Mouse (Mus musculus) liver (tissue): ENCODE results near the gene Olfr31.

Source experiments
- DNase-seq: peaks from one replicate; pipeline ENCODE4 v3.0.0-alpha.2; 2020; ENCODE audit warnings: mixed read lengths

Olfr31 gene

GRCm38 (mm10) chr14:14322528-14322927 is at the start of gene Olfr31:
Olfr31 (plus strand) TSS chr14:14322828.
- no peak for DNase-seq

DNA sequence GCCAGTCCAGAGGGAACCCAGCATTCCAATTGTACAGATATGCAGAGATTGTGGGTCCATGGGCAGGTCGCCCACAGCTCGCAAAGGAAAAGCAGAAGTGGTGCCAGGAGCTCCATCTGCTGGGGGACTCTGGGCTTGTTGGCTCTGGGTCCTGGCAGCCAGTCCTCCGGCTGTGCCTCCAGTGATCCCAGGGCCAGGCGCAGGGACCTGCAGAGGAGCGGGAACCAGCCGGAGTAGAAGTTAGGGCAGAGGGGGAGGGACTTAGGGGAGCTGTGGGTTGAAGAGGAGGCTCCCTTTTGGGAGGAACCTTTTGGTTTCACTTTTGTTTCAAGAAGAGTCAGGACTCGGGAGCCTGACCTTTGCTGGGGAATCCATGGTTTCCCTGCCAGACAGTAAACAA is 28.2 kb upstream of the Olfr31 start:
- DNase-seq = peak; percentile 5

DNA sequence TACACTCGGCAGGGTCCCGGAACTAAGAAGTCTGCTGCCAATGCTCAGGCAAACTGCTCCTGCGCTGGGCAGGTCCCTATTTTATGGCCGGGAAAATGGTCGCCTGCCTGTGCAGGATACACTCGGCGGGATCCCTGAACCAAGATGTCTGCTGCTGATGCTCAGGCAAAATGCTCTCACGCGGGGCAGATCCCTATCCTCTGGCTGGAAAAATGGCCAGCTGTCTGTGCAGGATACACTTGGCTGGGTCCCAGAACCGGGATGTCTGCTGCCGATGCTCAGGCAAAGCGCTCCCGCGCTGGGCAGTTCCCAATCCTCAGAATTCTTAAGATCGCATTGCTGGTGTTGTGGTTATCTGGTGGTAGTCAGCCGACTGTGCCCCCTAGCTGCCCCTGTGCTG is 13.7 kb upstream of the Olfr31 start:
- DNase-seq = no peak

- no peak for DNase-seq
Measured at GRCm38 (mm10) chr14:14309416-14309815, 13.2 kb upstream of the Olfr31 start.

DNA sequence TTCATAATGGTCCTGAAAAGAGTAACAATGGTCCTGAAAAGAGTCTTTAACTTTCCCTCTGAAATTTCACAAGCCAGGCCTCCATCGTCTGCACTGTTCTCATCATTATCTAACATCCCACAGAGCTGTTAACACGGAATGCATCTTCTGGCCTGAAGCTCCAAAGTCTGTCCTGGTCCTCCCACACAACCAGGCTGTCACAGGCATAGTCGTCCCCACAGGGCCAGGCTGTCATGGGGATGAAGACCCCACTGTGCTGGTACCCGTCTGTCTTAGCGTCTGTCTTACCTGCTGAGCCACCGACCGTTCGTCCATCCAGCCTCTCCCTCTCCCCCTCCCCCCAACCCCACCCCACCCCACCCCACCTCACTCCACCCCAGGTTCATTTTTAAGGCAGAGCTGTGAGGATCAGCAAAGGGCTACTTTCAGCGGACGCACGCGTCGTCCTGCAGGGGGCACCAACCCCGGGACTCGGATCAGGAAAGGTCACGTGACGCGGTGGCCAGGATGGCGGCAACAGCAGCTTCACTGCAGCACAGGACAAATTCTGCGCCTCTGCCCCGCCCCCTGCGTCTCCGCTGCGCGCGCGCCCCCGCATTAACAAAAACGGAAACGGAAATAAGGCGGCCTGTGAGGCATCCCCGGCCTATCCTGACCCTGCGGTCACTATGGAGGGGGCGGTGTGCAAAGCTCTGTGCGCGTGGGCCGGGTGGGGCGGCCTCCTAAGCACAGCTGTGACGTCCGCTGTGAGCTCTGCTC is 22.7 kb downstream of the Olfr31 start:
- peak; percentile 85 for DNase-seq

DNA sequence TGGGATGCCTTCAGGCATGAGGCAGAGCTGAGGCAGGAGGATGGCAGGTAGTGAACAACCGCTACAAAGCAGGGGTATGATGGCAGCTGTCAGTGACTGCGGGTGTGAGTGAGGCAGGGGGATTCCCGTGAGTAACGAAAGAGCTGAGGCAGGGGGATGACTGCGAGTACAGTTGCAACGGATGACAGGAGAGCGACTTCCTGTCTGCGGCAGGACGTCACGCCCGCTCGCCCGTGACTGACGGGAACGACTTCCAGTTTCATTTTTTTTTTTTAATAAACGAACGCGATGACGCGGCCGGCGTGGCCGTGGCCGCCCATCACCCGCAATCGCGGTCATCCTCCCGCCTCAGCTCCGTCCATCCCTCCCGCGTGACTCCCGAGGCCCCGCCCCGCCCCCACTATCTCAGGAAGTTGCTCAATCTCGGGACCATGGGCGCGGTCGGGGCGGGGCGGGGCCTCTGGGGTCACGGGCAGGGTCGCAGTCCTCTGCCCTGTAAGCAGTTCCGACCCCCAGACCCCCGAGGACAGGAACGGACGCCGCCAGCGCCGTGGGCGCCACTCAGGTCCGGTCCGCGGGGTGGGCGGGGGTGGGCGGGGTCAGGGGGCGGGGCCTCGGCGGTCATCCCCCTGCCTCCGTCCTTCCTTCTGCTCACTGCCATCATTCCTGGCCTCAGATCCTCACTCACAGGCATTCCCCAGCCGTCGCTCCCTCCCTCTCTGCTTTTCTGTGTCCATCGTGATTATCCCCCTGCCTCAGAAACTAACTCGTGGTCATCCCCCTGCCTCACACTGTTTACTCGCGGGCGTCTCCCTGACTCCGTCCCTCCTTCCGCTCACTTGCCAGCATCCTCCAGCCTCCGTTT is 23.6 kb downstream of the Olfr31 start, which contains the start of gene Il3ra:
Gene Il3ra (plus strand): TSS at position 328 of the 865 bp plus-strand sequence.
- DNase-seq = peak; percentile 73

DNA sequence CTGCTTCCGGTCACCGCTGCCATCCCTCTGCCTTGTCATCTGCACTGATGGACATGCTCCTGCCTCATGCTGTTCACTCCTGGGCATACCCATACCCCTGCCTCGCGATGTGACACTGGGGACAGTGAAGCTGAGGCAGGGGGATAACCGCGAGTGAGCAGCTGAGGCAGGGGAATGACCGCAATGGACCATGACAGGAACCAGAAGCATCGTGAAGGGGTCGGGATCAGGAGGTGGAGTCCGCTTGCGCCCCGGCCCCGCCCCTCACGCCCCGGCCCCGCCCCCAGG is 24.1 kb downstream of the Olfr31 start:
- no peak for DNase-seq

DNA sequence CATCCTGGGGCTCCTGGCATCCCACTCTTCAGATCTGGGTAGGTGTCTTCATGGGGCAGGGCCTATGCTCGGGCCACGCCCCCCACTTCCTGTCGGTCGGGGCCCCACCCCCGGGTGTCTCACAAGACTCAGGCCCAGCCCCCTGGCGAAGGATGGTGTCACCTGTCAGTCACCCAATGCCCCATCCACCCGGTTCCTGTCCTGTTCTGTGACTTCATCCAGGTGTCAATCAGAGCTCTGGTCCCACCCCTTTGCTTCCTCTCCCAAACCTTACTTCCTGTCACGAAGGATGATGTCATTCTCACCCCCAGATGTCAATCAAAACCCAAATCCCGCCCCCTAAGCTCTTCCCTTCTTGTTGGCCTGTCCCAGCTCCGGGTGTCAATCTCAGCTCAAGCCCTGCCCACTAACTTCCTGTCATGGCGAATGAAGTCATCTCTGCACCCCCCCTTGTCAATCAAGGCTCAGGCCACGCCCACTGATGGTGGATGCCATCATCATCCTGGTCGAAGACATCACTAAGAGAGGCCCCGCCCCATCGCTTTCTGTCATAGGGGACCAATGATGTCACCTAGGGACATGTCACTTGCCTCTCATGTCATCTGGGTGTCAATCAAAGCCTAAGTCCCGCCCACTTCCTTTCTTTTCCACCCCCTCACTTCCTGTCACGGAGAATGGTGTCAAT is 24.7 kb downstream of the Olfr31 start:
- DNase-seq = peak; percentile 7

DNA sequence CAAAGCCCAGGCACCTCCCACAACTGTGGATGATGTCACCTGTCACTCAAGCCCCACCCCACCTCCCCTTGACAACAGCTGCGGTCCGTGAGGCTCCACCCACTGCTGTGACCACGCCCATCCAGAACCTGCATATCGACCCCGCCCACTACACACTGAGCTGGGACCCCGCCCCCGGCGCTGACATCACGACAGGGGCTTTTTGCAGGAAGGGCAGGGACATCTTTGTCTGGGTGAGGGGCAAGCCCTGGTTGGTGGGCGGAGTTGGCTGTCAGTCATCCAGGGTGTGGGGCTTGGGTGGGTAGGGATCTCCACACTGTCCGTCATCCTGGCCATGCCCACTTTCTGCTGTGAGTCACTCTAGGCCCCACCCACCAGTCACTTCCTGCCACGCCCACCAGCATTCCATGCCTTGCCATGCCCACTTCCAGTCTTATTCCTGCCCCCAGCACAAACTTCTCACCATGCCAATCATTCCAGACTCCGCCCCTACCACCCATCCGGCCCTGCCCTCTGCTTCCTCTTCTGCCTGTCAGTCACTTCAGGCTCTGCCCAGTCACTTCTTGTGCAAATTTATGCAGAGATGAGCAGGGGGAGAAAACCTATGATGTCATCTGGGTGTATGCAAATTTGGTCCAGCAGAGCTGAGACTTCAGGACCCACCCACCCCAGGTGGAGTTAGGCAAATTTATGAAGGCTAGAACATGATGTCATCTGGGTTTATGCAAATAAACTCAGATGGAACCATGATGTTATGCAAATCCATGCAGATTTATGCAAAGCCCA is 25.4 kb downstream of the Olfr31 start:
- DNase-seq = peak; percentile 9

DNA sequence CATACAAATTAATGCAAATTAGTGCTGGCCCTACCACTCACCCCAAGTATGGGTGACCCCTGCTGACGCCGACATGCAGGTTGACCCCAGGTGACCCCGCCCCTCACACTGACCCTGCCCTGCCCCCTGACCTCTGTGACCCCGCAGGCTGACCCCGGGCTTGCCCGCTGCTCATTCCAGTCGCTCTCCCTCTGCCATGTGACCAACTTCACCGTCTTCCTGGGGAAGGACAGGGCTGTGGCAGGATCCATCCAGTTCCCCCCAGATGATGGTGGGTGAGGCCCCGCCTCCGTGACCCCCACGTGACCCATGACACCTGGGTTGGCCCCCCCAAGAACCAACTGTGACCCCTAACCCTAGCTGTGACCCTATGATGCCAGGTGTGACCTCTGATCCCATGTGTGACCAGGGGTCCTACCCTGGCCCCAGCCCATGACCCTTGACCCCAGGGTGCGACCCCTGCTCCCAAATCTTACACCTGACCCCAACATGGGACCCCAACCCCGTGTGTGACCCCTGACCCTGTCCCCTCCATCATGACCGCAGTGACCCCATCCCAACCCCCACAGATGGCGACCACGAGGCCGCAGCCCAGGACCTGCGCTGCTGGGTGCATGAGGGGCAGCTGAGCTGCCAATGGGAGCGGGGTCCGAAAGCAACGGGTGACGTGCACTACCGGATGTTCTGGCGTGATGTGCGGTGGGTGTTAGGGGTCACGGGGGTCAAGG is 26.2 kb downstream of the Olfr31 start:
- DNase-seq = no peak

- peak; percentile 6 for DNase-seq
Measured at GRCm38 (mm10) chr14:14349485-14350262, 27.0 kb downstream of the Olfr31 start.

DNA sequence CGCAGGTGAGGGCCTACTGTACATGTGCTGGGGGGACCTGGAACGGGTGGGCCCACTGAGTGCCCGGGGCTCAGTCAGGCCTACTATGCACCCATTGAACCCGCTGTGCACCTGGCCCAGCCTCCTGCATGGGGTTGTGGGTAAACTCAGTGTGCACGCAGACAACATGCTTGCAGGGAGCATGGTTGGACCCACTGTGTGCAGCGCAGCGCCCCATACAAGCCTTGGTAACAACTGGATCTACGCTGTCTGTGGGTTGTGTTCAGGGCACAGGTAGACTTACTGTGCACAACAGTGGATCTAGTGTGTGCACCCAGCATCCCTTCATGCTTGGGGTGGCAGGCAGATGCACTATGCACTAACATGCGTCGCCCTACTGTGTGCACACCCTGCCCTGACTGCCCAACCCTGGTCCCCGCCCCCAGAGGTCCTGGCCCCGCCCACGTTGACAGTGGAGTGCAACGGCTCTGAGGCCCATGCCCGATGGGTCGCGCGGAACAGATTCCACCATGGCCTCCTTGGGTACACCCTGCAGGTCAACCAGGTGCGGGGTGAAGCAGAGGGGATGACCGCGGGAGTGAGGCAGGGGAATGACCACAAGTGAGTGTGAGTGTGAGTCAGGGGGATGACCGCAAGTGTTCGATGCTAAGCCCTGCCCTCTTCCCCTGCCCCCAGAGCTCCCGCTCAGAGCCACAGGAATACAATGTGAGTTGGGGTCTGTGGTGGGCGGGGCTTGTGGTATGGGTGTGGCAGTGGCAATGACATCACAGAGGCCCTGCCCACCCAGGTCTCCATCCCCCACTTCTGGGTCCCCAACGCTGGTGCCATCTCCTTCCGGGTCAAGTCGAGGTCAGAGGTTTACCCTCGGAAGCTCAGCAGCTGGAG is 27.9 kb downstream of the Olfr31 start:
- peak; percentile 5 for DNase-seq

DNA sequence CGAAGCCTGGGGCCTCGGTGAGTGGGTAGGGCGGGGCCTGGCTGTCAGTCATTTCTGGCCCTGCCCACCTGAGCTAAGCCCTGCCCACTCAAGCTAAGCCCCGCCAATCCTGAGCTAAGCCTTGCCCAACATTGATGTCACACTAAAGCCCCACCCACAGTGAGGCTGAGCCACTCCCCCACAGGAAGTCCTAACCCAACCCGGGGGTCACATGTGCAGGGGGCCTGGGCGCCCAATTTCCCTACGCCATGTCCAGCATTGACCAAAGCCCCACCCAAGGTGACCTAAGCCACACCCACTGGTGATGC is 28.5 kb downstream of the Olfr31 start:
- no peak for DNase-seq

DNA sequence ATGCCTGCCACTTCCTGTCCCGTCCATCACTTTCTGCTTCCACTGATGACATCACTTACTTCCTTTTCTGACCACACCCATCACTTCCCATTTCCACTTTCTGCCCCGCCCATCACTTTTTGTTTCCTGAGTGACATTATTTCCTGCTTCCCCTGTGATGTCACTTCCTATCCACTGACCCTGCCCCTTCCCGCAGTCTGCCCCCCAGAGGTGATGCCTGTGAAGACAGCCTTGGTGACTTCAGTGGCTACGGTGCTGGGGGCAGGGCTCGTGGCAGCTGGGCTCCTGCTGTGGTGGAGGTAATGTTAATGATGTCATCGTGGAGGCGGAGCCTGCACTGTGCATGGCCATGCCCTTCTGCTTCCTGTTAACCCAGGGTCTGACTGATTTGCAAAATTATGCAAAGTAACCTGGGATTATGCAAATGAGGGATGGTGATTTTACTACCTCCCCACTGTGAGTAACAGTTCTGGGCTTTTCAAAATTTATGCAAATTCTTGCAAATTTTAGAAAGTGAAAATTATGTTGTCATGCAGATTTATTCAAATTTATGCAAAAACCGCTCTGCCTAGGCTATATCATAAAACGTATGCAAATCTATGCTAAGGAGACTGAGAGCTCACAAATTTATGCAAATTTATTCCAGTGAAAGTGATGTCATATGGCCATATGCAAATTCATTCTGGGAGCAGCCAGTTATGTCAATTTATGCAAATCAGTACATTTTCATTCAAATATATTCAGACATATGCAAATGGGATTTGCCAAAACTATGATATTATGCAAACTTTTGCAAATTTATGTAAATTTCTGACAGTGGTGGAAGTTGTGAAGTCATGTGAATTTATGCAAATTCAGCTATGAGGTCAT is 29.3 kb downstream of the Olfr31 start:
- no peak for DNase-seq

GRCm38 (mm10) chr14:14352606-14353005 is 30.0 kb downstream of the Olfr31 start:
- no peak for DNase-seq

DNA sequence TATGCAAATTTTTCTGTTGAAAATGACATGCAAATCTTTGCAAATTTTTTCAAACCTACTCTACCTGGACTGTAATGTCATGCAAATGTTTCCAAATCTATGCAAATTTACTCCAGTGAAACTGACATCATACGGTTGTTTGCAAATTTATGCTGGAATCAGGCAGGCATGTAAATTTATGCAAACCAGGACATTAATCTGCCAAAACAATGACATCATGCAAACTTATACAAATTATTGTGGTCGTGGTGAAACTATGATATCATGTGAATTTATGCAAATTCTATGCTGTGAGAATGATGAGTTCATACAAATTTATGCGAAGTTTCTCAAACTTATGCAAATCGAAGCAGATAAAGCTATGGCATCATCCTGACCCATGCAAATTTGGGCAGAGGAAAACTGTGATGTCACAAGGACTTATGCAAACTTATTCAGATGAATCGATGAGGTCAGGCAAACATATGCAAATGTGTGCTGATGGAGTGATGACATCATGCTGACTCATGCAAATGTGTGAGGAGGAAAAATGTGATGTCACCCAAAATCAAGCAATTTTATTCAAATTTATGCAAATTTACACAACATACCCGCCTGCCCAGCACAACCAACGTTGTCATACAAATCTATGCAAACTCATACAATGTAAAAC is 30.6 kb downstream of the Olfr31 start:
- no peak for DNase-seq

DNA sequence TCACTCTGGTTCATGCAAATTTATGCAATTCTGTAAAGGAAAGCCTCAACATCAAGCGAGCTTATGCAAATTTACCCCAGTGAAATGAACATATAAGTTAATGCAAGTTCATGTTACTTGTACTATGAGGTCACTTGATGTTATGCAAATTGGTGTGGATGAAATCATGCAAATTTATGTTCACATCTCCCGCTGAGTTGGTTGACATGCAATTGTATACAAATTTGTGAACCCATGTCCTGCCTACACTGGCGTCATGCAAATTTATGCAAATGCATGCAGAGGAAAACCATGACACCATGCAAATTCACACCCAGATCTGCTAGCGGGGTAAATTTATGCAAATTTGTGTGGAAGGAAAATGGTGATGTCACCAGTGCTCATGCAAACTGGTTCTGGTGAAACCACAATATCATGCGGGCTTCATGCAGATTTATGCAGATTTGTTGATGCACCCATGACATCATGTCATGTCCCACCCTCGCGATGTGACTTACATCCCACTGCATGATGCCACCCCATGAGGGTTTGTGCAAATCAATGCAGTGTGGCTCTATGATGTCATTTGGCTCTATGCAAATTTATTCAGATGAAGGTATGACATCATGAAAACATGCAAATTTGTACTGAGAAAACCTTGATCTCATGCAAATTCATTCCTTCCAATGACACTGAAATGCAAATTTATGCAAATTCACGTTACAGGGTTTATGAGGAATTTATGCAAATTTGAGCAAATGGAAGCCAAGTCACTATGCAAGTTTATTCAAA is 31.3 kb downstream of the Olfr31 start:
- no peak for DNase-seq
